ENCODE assay signal across 32 mouse cellular contexts in the genomic region with DNA sequence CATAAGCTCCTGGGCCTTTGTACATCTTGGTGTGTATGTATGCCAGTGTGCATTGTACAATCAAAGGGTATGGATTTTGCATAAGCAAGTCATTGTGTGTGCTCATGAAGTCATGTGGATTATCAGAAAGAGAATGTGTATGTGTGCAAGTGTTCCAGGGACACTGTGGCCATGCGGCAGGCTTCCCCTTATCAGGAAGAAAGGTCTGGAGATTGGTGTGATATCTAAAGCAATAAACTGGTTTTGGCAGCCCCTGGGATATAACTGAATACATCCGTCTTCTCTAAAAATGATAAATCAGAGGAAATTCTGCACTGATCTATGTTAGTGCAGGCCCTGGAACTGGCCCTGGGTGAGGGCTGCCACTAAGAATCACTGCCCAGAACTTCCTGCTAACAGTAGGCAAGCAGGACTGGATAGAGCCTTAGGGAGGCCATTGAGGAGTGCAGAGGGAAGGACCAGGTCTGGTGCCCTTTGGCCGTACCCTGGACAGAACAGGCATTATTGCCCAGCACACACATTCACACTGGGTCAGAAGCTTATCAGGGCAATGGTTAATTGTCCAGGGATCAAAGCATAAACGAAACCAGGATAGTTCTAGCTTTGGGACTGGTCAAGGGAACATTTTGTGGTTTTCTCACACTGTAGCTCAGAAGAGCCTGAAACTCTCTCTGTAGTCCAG. TPM values are rescaled to one million over a fixed set of nuclear protein-coding genes. Genes with fewer than 3 reads are reported as not detected.
A peak's percentile ranks its signal among the peaks of the same experiment; 100 is the strongest.
DNase-seq lines count a peak whose midpoint lies in the region; ATAC-seq and TF ChIP-seq lines count a peak whose summit lies in the region.
"Had no signal": no experiment of that assay in that cellular context is flagged by ENCODE, and none has a peak within 500 bp of the region (broad histone marks: within the 10 kb centered on the region; RNA-seq: fewer than 3 reads in every experiment).

No protein-coding gene starts in this region.

- H3K27me3 ChIP-seq in kidney, adult 2 months (replicated peaks; ENCODE audit: control insufficient read depth, insufficient read depth, low read length): no peaks in the 10 kb centered on the region
- H3K27me3 ChIP-seq in intestine, embryonic 15.5 days (replicated peaks): no peaks in the 10 kb centered on the region
- no peaks in the 10 kb centered on the region for H3K27me3 ChIP-seq in kidney, embryonic 16.5 days (ENCODE audit: insufficient read depth, low read length)
- H3K27me3 ChIP-seq: hindbrain, embryonic 15.5 days; lung, embryonic 15.5 days; neural tube, embryonic 15.5 days had no signal

- intact Hi-C loops in left cerebral cortex, postnatal 10 days (cut with DNase I): no loop called here

- no peaks in the 10 kb centered on the region for H3K9me3 ChIP-seq in intestine, embryonic 15.5 days
- no peaks in the 10 kb centered on the region for H3K9me3 ChIP-seq in kidney, embryonic 16.5 days (ENCODE audit: low read length)
- H3K9me3 ChIP-seq: heart, embryonic 10.5 days; hindbrain, embryonic 15.5 days; lung, embryonic 15.5 days; neural tube, embryonic 15.5 days had no signal

- H3K36me3 ChIP-seq in kidney, adult 2 months (ENCODE audit: control insufficient read depth, insufficient read depth, low read length): no peaks in the 10 kb centered on the region
- H3K36me3 ChIP-seq in intestine, embryonic 15.5 days: no peaks in the 10 kb centered on the region
- H3K36me3 ChIP-seq in kidney, embryonic 16.5 days (ENCODE audit: insufficient read depth, low read length): no peaks in the 10 kb centered on the region
- H3K36me3 ChIP-seq: heart, embryonic 10.5 days; hindbrain, embryonic 15.5 days; lung, embryonic 15.5 days; neural tube, embryonic 15.5 days had no signal

- ATAC-seq in intestine, embryonic 15.5 days: peak; percentile 41; the same call in 1 of the 2 replicates
- no peak for ATAC-seq in kidney, embryonic 16.5 days (ENCODE audit: low FRiP score, low TSS enrichment)
- 0 out of 2 replicates have a peak, but pooled peaks have one; percentile 47 for ATAC-seq in megakaryocyte-erythroid progenitor cell, adult 5-6 weeks (replicated peaks; ENCODE audit: low FRiP score, low TSS enrichment, poor library complexity, severe bottlenecking)

- H3K4me1 ChIP-seq in kidney, adult 2 months (ENCODE audit: control insufficient read depth, insufficient read depth, low read length): peaks cover 24% of the 10 kb centered on the region
- no peaks in the 10 kb centered on the region; the same call in 1 of the 2 replicates for H3K4me1 ChIP-seq in intestine, embryonic 15.5 days (replicated peaks)
- H3K4me1 ChIP-seq in kidney, embryonic 16.5 days (ENCODE audit: insufficient read depth, low read length): peaks cover 15% of the 10 kb centered on the region
- H3K4me1 ChIP-seq: hindbrain, embryonic 15.5 days; neural tube, embryonic 15.5 days had no signal

- peak overlapping the region; percentile 27; the same call in 1 of the 2 replicates for H3K4me3 ChIP-seq in kidney, adult 2 months (ENCODE audit: insufficient read depth, low read depth, low read length)
- H3K4me3 ChIP-seq in intestine, embryonic 15.5 days (replicated peaks): no peak overlapping the region
- no peak overlapping the region for H3K4me3 ChIP-seq in kidney, embryonic 16.5 days (ENCODE audit: low read length)
- H3K4me3 ChIP-seq: gastrocnemius, adult 2 months; heart, embryonic 10.5 days; hindbrain, embryonic 15.5 days; lung, embryonic 15.5 days; neural tube, embryonic 15.5 days had no signal

- no peak overlapping the region for H3K4me2 ChIP-seq in intestine, embryonic 15.5 days (replicated peaks)
- no peak overlapping the region for H3K4me2 ChIP-seq in kidney, embryonic 16.5 days (replicated peaks; ENCODE audit: low read depth, low read length)
- H3K4me2 ChIP-seq: hindbrain, embryonic 15.5 days; lung, embryonic 15.5 days; midbrain, embryonic 11.5 days; neural tube, embryonic 15.5 days had no signal

- no peak overlapping the region for H3K9ac ChIP-seq in intestine, embryonic 15.5 days
- no peak overlapping the region for H3K9ac ChIP-seq in kidney, embryonic 16.5 days (replicated peaks; ENCODE audit: low read length)
- H3K9ac ChIP-seq: hindbrain, embryonic 15.5 days; liver, embryonic 14.5 days; lung, embryonic 15.5 days; neural tube, embryonic 15.5 days had no signal

- peak overlapping the region; percentile 80 for H3K27ac ChIP-seq in kidney, adult 2 months (ENCODE audit: insufficient read depth, low read depth, low read length)
- no peak overlapping the region for H3K27ac ChIP-seq in intestine, embryonic 15.5 days
- peak overlapping the region; percentile 23; the same call in 1 of the 2 replicates for H3K27ac ChIP-seq in kidney, embryonic 16.5 days (ENCODE audit: low read length)
- H3K27ac ChIP-seq: gastrocnemius, adult 2 months; heart, embryonic 10.5 days; hindbrain, embryonic 15.5 days; liver, embryonic 14.5 days; lung, embryonic 15.5 days; neural tube, embryonic 15.5 days had no signal

- no peak for TF ChIP-seq POLR2A in kidney, adult 2 months (IDR thresholded peaks at IDR 0.05; ENCODE audit: low read depth, low read length)

- no peak for TF ChIP-seq CTCF in kidney, adult 2 months (conservative IDR thresholded peaks at IDR 0.05; ENCODE audit: insufficient read depth, insufficient read length, low read depth, low read length)

- peak; percentile 76 for DNase-seq in kidney, adult 2 months
- no peak for DNase-seq in kidney, postnatal 4 days
- no peak for DNase-seq in gastrocnemius, postnatal 4 days (ENCODE audit: low spot score in 2 of 2)
- DNase-seq in left cerebral cortex, postnatal 10 days (ENCODE audit: extremely low spot score in 1 of 2, low spot score in 2 of 2): no peak
- no peak for DNase-seq in heart, adult 11 months
- DNase-seq: cerebellum, postnatal 10 days; gastrocnemius, adult 2 months; lung, postnatal 36 days; right cerebral cortex, adult 18-20 months; thymus, adult 18-20 months; thymus, postnatal 36 days had no signal

- 45% methylated on average over 4 of the region's 4 CpGs for WGBS in kidney, adult 2 months
- 75% methylated on average over 4 of the region's 4 CpGs for WGBS in intestine, embryonic 15.5 days
- 73% methylated on average over 4 of the region's 4 CpGs for WGBS in kidney, embryonic 16.5 days

RNA-seq across cellular contexts. Expression of a gene that starts 17.2 kb away (rescaled TPM):
- polyA plus RNA-seq in kidney, adult 2 months (2012; rRNA removed): not detected in 2 replicates
- not detected in 2 replicates for polyA plus RNA-seq in intestine, embryonic 15.5 days (2015; fragmentation: Nextera tagmentation; extraction: Ambion mirVana)
- not detected in 2 replicates for polyA plus RNA-seq in kidney, embryonic 16.5 days (2015; fragmentation: Nextera tagmentation; extraction: Ambion mirVana)
- total RNA-seq in megakaryocyte-erythroid progenitor cell, adult 5-6 weeks (2014; fragmentation: Nextera tagmentation): not detected in 2 replicates
- not detected in 2 replicates for total RNA-seq in megakaryocyte-erythroid progenitor cell, adult 5-6 weeks (2017)
- not detected for total RNA-seq in gastrocnemius, postnatal 4 days (2021)
- not detected for total RNA-seq in left cerebral cortex, postnatal 10 days (2021)
- total RNA-seq: adrenal gland, adult 18-20 months; adrenal gland, postnatal 36 days; gastrocnemius, adult 2 months; hematopoietic stem cell, adult 5-6 weeks; layer of hippocampus, adult 18-20 months; layer of hippocampus, postnatal 14 days; left cerebral cortex, postnatal 25 days had no signal
- polyA plus RNA-seq: CD4-positive, CD25-positive, alpha-beta regulatory T cell, adult 4 months; embryonic facial prominence, embryonic 11.5 days; forebrain, embryonic 11.5 days; heart, embryonic 10.5 days; heart, postnatal 0 days; hindbrain, embryonic 15.5 days; lung, embryonic 15.5 days; midbrain, embryonic 11.5 days; neural tube, embryonic 15.5 days; stomach, embryonic 16.5 days had no signal

RNA-seq across cellular contexts. Expression of a gene that starts 20.2 kb away (rescaled TPM):
- 2.1 and 2.8 TPM in 2 replicates for polyA plus RNA-seq in kidney, adult 2 months (2012; rRNA removed)
- polyA plus RNA-seq in intestine, embryonic 15.5 days (2015; fragmentation: Nextera tagmentation; extraction: Ambion mirVana): 3.0 and 5.1 TPM in 2 replicates
- polyA plus RNA-seq in kidney, embryonic 16.5 days (2015; fragmentation: Nextera tagmentation; extraction: Ambion mirVana): 0.41 TPM in 1 of 2 replicates, not detected in the other
- not detected in 2 replicates for total RNA-seq in megakaryocyte-erythroid progenitor cell, adult 5-6 weeks (2014; fragmentation: Nextera tagmentation)
- total RNA-seq in megakaryocyte-erythroid progenitor cell, adult 5-6 weeks (2017): not detected in 2 replicates
- total RNA-seq in gastrocnemius, postnatal 4 days (2021): not detected
- not detected for total RNA-seq in left cerebral cortex, postnatal 10 days (2021)
- total RNA-seq: adrenal gland, postnatal 36 days; gastrocnemius, adult 2 months; hematopoietic stem cell, adult 5-6 weeks; layer of hippocampus, adult 18-20 months; layer of hippocampus, postnatal 14 days; left cerebral cortex, postnatal 25 days had no signal
- polyA plus RNA-seq: CD4-positive, CD25-positive, alpha-beta regulatory T cell, adult 4 months; embryonic facial prominence, embryonic 11.5 days; forebrain, embryonic 11.5 days; heart, embryonic 10.5 days; midbrain, embryonic 11.5 days; neural tube, embryonic 15.5 days had no signal

RNA-seq across cellular contexts. Expression of a gene that starts 37.9 kb away (rescaled TPM):
- 66.6 and 75.2 TPM in 2 replicates for polyA plus RNA-seq in kidney, adult 2 months (2012; rRNA removed)
- 0.73 and 0.93 TPM in 2 replicates for polyA plus RNA-seq in intestine, embryonic 15.5 days (2015; fragmentation: Nextera tagmentation; extraction: Ambion mirVana)
- polyA plus RNA-seq in kidney, embryonic 16.5 days (2015; fragmentation: Nextera tagmentation; extraction: Ambion mirVana): 0.10 and 0.21 TPM in 2 replicates
- total RNA-seq in megakaryocyte-erythroid progenitor cell, adult 5-6 weeks (2014; fragmentation: Nextera tagmentation): not detected in 2 replicates
- total RNA-seq in megakaryocyte-erythroid progenitor cell, adult 5-6 weeks (2017): not detected in 2 replicates
- not detected for total RNA-seq in gastrocnemius, postnatal 4 days (2021)
- total RNA-seq in left cerebral cortex, postnatal 10 days (2021): not detected
- total RNA-seq: adrenal gland, postnatal 36 days; gastrocnemius, adult 2 months; hematopoietic stem cell, adult 5-6 weeks; layer of hippocampus, adult 18-20 months; layer of hippocampus, postnatal 14 days; left cerebral cortex, postnatal 25 days had no signal
- polyA plus RNA-seq: CD4-positive, CD25-positive, alpha-beta regulatory T cell, adult 4 months; embryonic facial prominence, embryonic 11.5 days; forebrain, embryonic 11.5 days; heart, embryonic 10.5 days; hindbrain, embryonic 15.5 days; limb, embryonic 14.5 days; lung, embryonic 15.5 days; midbrain, embryonic 11.5 days; neural tube, embryonic 15.5 days had no signal

RNA-seq across cellular contexts. Expression of a gene that starts 44.7 kb away (rescaled TPM):
- not detected in 2 replicates for polyA plus RNA-seq in kidney, adult 2 months (2012; rRNA removed)
- polyA plus RNA-seq in intestine, embryonic 15.5 days (2015; fragmentation: Nextera tagmentation; extraction: Ambion mirVana): not detected in 2 replicates
- 0.10 and 0.20 TPM in 2 replicates for polyA plus RNA-seq in kidney, embryonic 16.5 days (2015; fragmentation: Nextera tagmentation; extraction: Ambion mirVana)
- not detected in 2 replicates for total RNA-seq in megakaryocyte-erythroid progenitor cell, adult 5-6 weeks (2014; fragmentation: Nextera tagmentation)
- total RNA-seq in megakaryocyte-erythroid progenitor cell, adult 5-6 weeks (2017): not detected in 2 replicates
- under 1 TPM in 1 of 2 experiments, not detected in 1; 0.15 TPM for total RNA-seq in gastrocnemius, postnatal 4 days (2021)
- total RNA-seq in left cerebral cortex, postnatal 10 days (2021): not detected
- total RNA-seq: adrenal gland, adult 18-20 months; adrenal gland, postnatal 36 days; gastrocnemius, adult 2 months; hematopoietic stem cell, adult 5-6 weeks; layer of hippocampus, adult 18-20 months; layer of hippocampus, postnatal 14 days; left cerebral cortex, postnatal 25 days had no signal
- polyA plus RNA-seq: embryonic facial prominence, embryonic 11.5 days; forebrain, embryonic 11.5 days; heart, postnatal 0 days; hindbrain, embryonic 15.5 days; lung, embryonic 15.5 days; midbrain, embryonic 11.5 days; neural tube, embryonic 15.5 days; stomach, embryonic 16.5 days had no signal

RNA-seq across cellular contexts. Expression of a gene that starts 58.8 kb away (rescaled TPM):
- not detected in 2 replicates for polyA plus RNA-seq in kidney, adult 2 months (2012; rRNA removed)
- not detected in 2 replicates for polyA plus RNA-seq in intestine, embryonic 15.5 days (2015; fragmentation: Nextera tagmentation; extraction: Ambion mirVana)
- polyA plus RNA-seq in kidney, embryonic 16.5 days (2015; fragmentation: Nextera tagmentation; extraction: Ambion mirVana): 0.09 TPM in 1 of 2 replicates, not detected in the other
- total RNA-seq in megakaryocyte-erythroid progenitor cell, adult 5-6 weeks (2014; fragmentation: Nextera tagmentation): not detected in 2 replicates
- not detected in 2 replicates for total RNA-seq in megakaryocyte-erythroid progenitor cell, adult 5-6 weeks (2017)
- 1 to 10 TPM; 3.6 to 5.1 TPM for total RNA-seq in gastrocnemius, postnatal 4 days (2021)
- total RNA-seq in left cerebral cortex, postnatal 10 days (2021): not detected
- total RNA-seq: adrenal gland, adult 18-20 months; adrenal gland, postnatal 36 days; hematopoietic stem cell, adult 5-6 weeks; left cerebral cortex, postnatal 25 days had no signal
- polyA plus RNA-seq: CD4-positive, CD25-positive, alpha-beta regulatory T cell, adult 4 months; embryonic facial prominence, embryonic 11.5 days; forebrain, embryonic 11.5 days; heart, postnatal 0 days; liver, embryonic 14.5 days; lung, embryonic 15.5 days; midbrain, embryonic 11.5 days had no signal
